Mouse (Mus musculus): ENCODE measurements around the gene Cdrt4. TPM values are rescaled to one million over a fixed set of nuclear protein-coding genes. Genes with fewer than 3 reads are reported as not detected.

The Cdrt4 gene
- polyA plus RNA-seq (2016; fragmentation: Nextera tagmentation; extraction: Ambion mirVana): not detected in 2 replicates

DNA sequence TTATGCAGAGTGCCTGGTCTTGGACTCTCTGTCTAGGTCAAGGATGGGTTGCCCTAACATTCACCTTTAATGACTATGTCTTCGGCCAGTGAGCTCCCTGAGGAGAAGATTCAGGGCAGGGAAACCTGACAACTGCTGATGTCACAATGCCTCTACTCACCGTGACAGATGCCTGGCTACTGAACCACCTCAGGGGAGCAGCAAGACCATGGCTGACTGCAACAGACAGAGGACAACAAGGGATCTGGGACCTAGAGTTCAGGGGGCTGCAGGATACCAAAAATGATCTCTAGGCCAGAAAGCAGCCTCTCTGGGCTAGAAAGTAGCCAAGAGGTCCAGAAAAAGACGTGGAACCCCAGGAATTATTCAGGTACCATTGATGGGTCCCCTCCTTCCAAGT, at the start of gene Cdrt4:
TSS of gene Cdrt4 (plus strand) at position 182 of the 400 bp plus-strand sequence.
- ATAC-seq (ENCODE audit: insufficient number of reproducible peaks, insufficient read depth, low FRiP score, low TSS enrichment, low read depth): no peak
- peaks cover 8% of the 10 kb centered on the region; the same call in 1 of the 2 replicates for H3K9me3 ChIP-seq
- H3K27ac ChIP-seq: no peak within 1 kb of the TSS
- no peaks in the 10 kb centered on the region for H3K27me3 ChIP-seq
- no peaks in the 10 kb centered on the region for H3K4me1 ChIP-seq (replicated peaks)
- H3K4me2 ChIP-seq: no peak within 1 kb of the TSS
- 87% methylated on average over 3 of the region's 3 CpGs for WGBS
- no peak within 1 kb of the TSS for H3K9ac ChIP-seq (replicated peaks)
- H3K4me3 ChIP-seq (replicated peaks): no peak within 1 kb of the TSS
- H3K36me3 ChIP-seq: no peaks in the 10 kb centered on the region

DNA sequence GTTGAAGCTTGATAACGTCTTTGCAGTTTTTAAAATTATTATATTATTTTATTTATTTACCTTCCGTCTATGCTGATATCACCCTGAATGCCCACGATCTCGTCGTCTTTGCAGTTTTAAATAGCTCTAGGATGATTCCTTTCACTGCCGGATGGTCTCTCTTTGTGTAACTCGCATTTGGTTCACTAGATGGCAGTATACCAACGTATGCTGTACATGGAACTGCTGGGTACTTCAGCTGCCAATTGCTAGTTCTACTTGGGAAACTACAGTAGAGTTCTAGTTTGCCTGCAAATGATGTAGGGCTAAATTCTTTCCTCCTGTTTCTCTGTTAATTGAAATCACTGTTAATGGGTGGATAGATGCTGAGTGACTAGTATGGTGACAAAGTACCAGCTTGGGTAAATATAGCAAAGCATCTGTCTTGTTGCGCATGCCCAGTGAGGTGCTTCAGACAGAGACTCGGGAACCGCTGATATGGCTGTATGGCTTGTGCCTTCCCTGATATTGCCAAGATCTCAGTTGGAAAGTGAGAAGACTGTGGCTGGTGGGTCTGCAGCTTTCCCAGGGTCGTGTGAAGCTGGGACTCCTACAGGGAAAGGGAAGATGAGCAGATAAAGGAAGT, 49.2 kb upstream of the Cdrt4 start:
- no peak overlapping the region for H3K4me2 ChIP-seq
- no peak overlapping the region for H3K27ac ChIP-seq
- WGBS: 37% methylated on average over 12 of the region's 12 CpGs
- H3K27me3 ChIP-seq: 0 out of 2 replicates have a peak, but pooled peaks cover 5% of the 10 kb centered on the region
- H3K36me3 ChIP-seq: peaks cover 4% of the 10 kb centered on the region; the same call in 1 of the 2 replicates
- no peaks in the 10 kb centered on the region for H3K9me3 ChIP-seq
- H3K4me3 ChIP-seq (replicated peaks): no peak overlapping the region
- no peak for ATAC-seq (ENCODE audit: insufficient number of reproducible peaks, insufficient read depth, low FRiP score, low TSS enrichment, low read depth)
- H3K4me1 ChIP-seq (replicated peaks): no peaks in the 10 kb centered on the region
- no peak overlapping the region for H3K9ac ChIP-seq (replicated peaks)

DNA sequence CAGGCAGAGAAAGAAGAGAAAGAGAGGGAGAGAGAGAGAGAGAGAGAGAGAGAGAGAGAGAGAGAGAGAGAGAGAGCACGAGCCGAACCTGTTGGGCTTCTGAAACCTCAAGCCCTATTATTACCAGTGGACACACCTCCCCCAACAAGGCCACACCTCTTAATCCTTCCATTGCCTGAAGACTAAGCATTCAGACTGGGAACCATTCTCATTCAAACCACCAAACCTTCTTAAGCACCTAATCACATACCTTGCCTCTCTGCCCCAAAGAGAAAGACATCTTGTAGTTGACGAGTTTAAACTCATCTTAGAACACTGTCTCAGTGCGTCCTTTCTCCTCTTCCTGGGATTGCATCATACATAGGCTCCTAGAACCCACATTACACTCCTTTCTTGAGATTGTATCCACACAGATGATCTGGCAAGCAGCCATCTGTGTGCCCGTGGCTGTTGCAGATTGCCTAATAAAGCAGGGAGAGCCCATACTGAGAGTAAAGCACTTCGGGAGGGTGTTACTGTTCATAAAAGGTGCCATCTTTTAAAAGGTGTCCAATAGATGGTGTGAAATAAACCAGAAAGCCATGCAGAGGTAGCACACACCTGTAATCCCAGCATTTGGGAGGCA, 47.0 kb upstream of the Cdrt4 start:
- H3K27me3 ChIP-seq: 0 out of 2 replicates have a peak, but pooled peaks cover 5% of the 10 kb centered on the region
- H3K4me1 ChIP-seq (replicated peaks): no peaks in the 10 kb centered on the region
- H3K4me3 ChIP-seq (replicated peaks): no peak overlapping the region
- H3K9me3 ChIP-seq: no peaks in the 10 kb centered on the region
- no peaks in the 10 kb centered on the region for H3K36me3 ChIP-seq
- ATAC-seq (ENCODE audit: insufficient number of reproducible peaks, insufficient read depth, low FRiP score, low TSS enrichment, low read depth): no peak
- no peak overlapping the region for H3K9ac ChIP-seq (replicated peaks)
- 67% methylated on average over 6 of the region's 6 CpGs for WGBS
- no peak overlapping the region for H3K4me2 ChIP-seq
- no peak overlapping the region for H3K27ac ChIP-seq

DNA sequence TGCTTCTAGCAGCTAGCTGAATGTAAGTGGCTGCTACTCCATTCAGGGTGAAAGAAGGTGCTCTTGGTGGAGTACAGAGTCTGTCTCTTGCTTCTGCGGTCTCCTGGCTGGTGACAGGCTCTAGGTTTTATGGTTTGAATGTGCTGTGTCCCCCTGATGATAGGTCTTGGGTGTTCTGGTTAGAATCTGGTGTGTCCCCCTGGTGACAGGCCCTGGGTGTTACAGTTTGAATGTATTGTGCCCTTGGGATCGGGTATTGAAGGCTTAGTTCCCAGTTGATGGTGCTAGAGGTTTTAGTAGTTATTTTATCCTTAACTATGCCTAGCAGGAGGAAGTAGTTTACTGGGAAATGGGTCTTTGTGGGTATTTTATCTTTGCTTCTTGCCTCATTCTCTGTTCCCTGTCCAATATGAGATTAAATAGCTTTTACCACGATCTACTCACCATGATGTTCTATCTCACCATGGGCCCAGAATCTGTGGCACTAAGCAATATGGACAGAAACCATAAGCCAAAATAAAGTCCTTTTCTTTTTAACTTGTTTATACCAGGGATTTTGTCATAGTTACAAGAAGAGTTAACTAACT, 41.2 kb upstream of the Cdrt4 start:
- H3K4me2 ChIP-seq: no peak overlapping the region
- H3K27me3 ChIP-seq: 0 out of 2 replicates have a peak, but pooled peaks cover 4% of the 10 kb centered on the region
- no peak overlapping the region for H3K27ac ChIP-seq
- no peaks in the 10 kb centered on the region for H3K9me3 ChIP-seq
- H3K36me3 ChIP-seq: no peaks in the 10 kb centered on the region
- ATAC-seq (ENCODE audit: insufficient number of reproducible peaks, insufficient read depth, low FRiP score, low TSS enrichment, low read depth): no peak
- no peak overlapping the region for H3K4me3 ChIP-seq (replicated peaks)
- H3K9ac ChIP-seq (replicated peaks): no peak overlapping the region
- H3K4me1 ChIP-seq (replicated peaks): no peaks in the 10 kb centered on the region
- WGBS: 66% methylated on average over 3 of the region's 3 CpGs

DNA sequence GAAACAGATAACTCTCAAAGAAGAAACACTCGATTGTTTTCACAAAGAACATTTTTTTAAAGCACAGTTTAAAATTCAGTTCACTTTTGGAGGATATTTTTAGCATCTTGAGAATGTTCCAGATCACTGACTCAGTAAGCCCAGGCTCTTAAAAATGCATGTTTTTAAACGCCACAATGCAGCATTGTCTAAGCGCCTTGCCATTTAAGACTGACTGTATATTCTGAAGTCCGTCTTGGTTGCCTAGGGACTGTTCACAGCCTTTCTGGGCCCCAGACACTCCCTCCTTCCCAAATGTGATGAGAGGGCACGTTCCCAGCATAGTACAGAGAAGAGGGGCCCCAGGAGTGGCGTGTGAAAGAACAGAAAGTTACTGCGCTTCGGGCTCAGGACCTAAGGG, 39.6 kb upstream of the Cdrt4 start:
- Histone ChIP-seq H3K36me3 (no peaks in the 10 kb centered on the region), H3K4me3 (replicated peaks) (no peak overlapping the region), H3K4me2 (no peak overlapping the region), H3K9me3 (no peaks in the 10 kb centered on the region), H3K4me1 (replicated peaks) (no peaks in the 10 kb centered on the region), H3K9ac (replicated peaks) (no peak overlapping the region), H3K27me3 (no peaks in the 10 kb centered on the region), H3K27ac (no peak overlapping the region)
- WGBS: 72% methylated on average over 8 of the region's 8 CpGs
- ATAC-seq (ENCODE audit: insufficient number of reproducible peaks, insufficient read depth, low FRiP score, low TSS enrichment, low read depth): no peak

DNA sequence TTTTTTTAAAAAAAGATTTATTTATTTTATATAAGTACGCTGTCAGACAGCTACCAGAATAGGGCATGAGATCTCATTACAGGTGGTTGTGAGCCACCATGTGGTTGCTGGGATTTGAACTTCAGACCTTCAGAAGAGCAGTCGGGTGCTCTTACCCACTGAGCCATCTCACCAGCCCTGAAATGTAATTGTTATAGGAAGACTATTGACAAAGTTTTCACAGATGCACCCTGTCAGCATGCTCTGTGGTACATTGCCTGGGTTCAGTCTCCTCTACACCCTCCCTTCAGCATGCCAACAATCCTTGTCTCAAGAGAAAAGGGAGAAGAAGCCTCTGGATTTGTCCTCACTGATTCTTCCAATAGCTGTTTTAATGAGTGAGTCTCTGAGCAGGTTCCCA, 37.9 kb upstream of the Cdrt4 start:
- no peaks in the 10 kb centered on the region for H3K4me1 ChIP-seq (replicated peaks)
- H3K9ac ChIP-seq (replicated peaks): no peak overlapping the region
- no peak overlapping the region for H3K27ac ChIP-seq
- no peak overlapping the region for H3K4me3 ChIP-seq (replicated peaks)
- no peaks in the 10 kb centered on the region for H3K9me3 ChIP-seq
- 95% methylated on average over 2 of the region's 2 CpGs for WGBS
- no peak for ATAC-seq (ENCODE audit: insufficient number of reproducible peaks, insufficient read depth, low FRiP score, low TSS enrichment, low read depth)
- no peak overlapping the region for H3K4me2 ChIP-seq
- H3K27me3 ChIP-seq: no peaks in the 10 kb centered on the region
- no peaks in the 10 kb centered on the region for H3K36me3 ChIP-seq

DNA sequence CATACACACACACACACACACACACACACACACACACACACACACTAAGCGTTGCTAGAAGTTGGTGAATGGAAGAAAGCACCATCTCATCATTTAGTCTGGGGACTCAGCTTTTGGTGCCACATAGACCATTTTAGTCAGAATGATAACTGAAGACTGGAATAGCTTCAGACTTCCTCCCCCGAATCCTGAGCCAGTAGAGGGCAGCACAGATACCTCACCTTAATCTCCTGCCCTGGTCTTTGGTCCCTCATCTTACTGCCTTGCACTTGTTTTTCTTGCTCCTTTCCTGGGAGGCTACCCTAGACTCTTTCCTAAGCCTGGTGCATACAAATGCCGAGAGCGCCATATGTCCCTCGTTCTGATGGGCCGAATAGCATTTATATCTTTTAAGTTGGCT, 36.5 kb upstream of the Cdrt4 start:
- no peak overlapping the region for H3K4me3 ChIP-seq (replicated peaks)
- no peak overlapping the region for H3K9ac ChIP-seq (replicated peaks)
- no peak overlapping the region for H3K4me2 ChIP-seq
- no peak for ATAC-seq (ENCODE audit: insufficient number of reproducible peaks, insufficient read depth, low FRiP score, low TSS enrichment, low read depth)
- H3K4me1 ChIP-seq (replicated peaks): no peaks in the 10 kb centered on the region
- 58% methylated on average over 6 of the region's 6 CpGs for WGBS
- H3K27me3 ChIP-seq: no peaks in the 10 kb centered on the region
- no peaks in the 10 kb centered on the region for H3K9me3 ChIP-seq
- H3K36me3 ChIP-seq: no peaks in the 10 kb centered on the region
- H3K27ac ChIP-seq: no peak overlapping the region

DNA sequence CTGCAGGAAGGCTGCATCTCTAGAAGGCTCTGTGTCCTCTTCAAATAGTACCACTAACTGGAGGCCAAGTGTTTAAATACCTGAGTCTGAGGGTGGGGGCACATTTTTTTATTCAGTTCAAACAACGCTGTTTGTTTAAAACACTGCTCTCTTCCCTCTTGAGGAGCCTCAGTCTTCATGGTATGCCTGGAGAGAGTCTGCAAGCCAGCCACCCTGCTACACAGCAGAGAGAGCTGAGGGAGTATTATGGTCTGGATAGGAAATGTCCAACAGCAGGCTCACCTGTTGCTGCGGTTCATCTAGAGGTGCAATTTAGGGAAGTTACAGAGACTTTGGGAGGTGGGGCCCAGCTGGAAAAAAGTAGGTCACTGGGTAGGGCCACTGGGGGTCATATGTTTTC, 35.5 kb upstream of the Cdrt4 start:
- H3K4me2 ChIP-seq: no peak overlapping the region
- H3K27me3 ChIP-seq: no peaks in the 10 kb centered on the region
- H3K4me3 ChIP-seq (replicated peaks): no peak overlapping the region
- H3K4me1 ChIP-seq (replicated peaks): peaks cover 6% of the 10 kb centered on the region
- WGBS: 72% methylated on average over 2 of the region's 2 CpGs
- no peak overlapping the region for H3K9ac ChIP-seq (replicated peaks)
- ATAC-seq (ENCODE audit: insufficient number of reproducible peaks, insufficient read depth, low FRiP score, low TSS enrichment, low read depth): no peak
- no peaks in the 10 kb centered on the region for H3K36me3 ChIP-seq
- H3K9me3 ChIP-seq: no peaks in the 10 kb centered on the region
- H3K27ac ChIP-seq: no peak overlapping the region

DNA sequence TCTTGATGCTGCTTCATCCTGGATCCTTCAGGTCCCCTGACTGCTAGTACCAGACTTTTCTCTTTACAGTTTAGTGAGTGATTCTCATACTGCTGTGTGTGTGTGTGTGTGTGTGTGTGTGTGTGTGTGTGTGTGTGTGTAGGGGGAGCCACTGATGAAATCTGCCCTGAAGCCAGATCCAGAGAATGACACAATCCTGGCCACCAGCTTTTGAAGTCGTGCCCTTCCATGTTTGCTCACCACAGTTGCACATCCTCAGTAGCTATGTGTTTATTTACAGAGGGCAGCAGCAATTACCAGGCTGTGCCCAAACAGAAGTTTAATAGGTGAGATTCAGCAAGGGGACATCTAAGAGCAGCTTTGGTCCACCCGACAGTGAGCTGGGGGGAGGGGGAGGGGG, 34.2 kb upstream of the Cdrt4 start:
- H3K4me2 ChIP-seq: no peak overlapping the region
- no peak overlapping the region for H3K4me3 ChIP-seq (replicated peaks)
- no peaks in the 10 kb centered on the region for H3K36me3 ChIP-seq
- no peak overlapping the region for H3K9ac ChIP-seq (replicated peaks)
- H3K27me3 ChIP-seq: no peaks in the 10 kb centered on the region
- no peaks in the 10 kb centered on the region for H3K9me3 ChIP-seq
- H3K4me1 ChIP-seq (replicated peaks): peaks cover 11% of the 10 kb centered on the region
- WGBS: 16% methylated on average over 2 of the region's 2 CpGs
- ATAC-seq (ENCODE audit: insufficient number of reproducible peaks, insufficient read depth, low FRiP score, low TSS enrichment, low read depth): no peak
- no peak overlapping the region for H3K27ac ChIP-seq

DNA sequence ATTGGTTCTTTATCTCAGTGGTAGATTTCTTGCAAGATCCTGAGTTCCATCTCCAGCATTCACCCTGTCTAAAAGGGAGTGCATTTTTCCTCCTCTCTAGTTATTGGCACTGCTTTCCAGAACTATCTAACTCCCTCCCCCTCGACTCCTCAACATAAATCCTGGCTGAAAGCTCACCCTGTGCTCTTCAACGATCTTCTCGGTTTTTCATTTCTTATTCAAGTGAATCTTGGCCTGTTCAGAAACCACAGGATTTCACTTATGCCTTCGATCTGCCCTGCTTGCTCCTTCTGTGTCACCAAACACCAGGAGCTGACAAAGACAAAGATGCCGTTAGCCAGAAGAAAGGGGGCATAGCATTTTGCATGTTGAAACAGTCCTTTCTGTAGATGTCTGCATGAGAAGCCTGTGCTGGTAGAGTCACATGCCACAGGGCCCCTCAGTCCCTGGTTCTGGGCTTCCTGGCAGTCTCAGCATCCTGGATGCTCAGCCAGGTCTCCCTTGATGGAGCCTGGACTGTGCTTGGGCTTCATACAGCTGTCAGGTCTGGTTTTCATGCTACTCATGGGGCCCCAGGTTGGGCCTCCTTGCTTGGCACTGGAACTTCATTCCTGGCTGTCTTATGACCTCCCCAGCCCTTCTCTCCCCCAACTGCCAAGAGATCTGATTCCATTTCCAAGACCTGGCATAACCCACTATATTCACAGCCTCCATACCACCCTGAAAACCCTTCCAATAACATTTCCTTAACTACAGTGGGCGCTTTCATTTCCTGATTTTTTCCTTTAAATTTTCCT, 30.8 kb upstream of the Cdrt4 start:
- no peak overlapping the region for H3K9ac ChIP-seq (replicated peaks)
- ATAC-seq (ENCODE audit: insufficient number of reproducible peaks, insufficient read depth, low FRiP score, low TSS enrichment, low read depth): no peak

DNA sequence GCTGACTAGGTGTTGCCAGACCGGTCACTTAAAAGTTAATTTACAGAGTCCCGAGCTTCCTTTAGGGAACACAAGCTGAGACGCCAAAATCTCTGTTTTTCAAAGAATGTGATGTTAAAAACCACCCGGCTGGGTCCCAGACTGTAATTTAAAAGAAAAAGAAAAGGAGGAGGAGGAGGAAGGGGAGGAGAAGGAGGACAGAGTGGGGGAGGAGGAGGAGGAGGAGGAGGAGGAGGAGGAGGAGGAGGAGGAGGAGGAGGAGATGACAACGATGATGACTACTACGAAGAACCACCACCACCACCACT, 30.3 kb upstream of the Cdrt4 start:
- H3K9ac ChIP-seq (replicated peaks): no peak overlapping the region; the same call in 1 of the 2 replicates
- peaks cover 15% of the 10 kb centered on the region for H3K4me1 ChIP-seq (replicated peaks)
- peak overlapping the region; percentile 89 for H3K27ac ChIP-seq
- H3K4me2 ChIP-seq: peak overlapping the region; percentile 53
- no peaks in the 10 kb centered on the region for H3K36me3 ChIP-seq
- 13% methylated on average over 6 of the region's 6 CpGs for WGBS
- H3K4me3 ChIP-seq (replicated peaks): peak overlapping the region; percentile 32
- ATAC-seq (ENCODE audit: insufficient number of reproducible peaks, insufficient read depth, low FRiP score, low TSS enrichment, low read depth): no peak; the same call in 1 of the 2 replicates
- no peaks in the 10 kb centered on the region for H3K27me3 ChIP-seq
- no peaks in the 10 kb centered on the region for H3K9me3 ChIP-seq

More for the DNA sequence above, 30.8 kb upstream of the Cdrt4 start:
- Histone ChIP-seq H3K27ac (peak overlapping the region; percentile 89), H3K9me3 (no peaks in the 10 kb centered on the region), H3K4me2 (peak overlapping the region; percentile 53), H3K4me3 (replicated peaks) (peak overlapping the region; percentile 32; the same call in 1 of the 2 replicates), H3K4me1 (replicated peaks) (peaks cover 15% of the 10 kb centered on the region), H3K36me3 (no peaks in the 10 kb centered on the region), H3K27me3 (no peaks in the 10 kb centered on the region)
- WGBS: 71% methylated on average over 6 of the region's 6 CpGs
